Mouse (Mus musculus) hindbrain, embryonic 10.5 days (tissue): ENCODE data around the gene Ddx6. TPM values are rescaled to one million over a fixed set of nuclear protein-coding genes. Genes with fewer than 3 reads are reported as not detected.

Source experiments
- DNase-seq: peaks from one replicate; pipeline ENCODE4 v3.0.0-alpha.2; 2017; ENCODE audit warnings: low spot score
- H3K27ac ChIP-seq: fragments of 300-500 bp; sonication (generic); 2 replicates; pipeline ENCODE4 v1.5.1; 2016; ENCODE audit warnings: mild to moderate bottlenecking, moderate library complexity
- H3K27me3 ChIP-seq: fragments of 300-500 bp; sonication (generic); 2 replicates; pipeline ENCODE4 v1.6.1; 2016; ENCODE audit warnings: mild to moderate bottlenecking; ENCODE audit not compliant: poor library complexity, insufficient read depth, severe bottlenecking
- H3K36me3 ChIP-seq: fragments of 300-500 bp; sonication (generic); 2 replicates; pipeline ENCODE4 v1.6.1; 2016; ENCODE audit warnings: mild to moderate bottlenecking, moderate library complexity
- H3K4me1 ChIP-seq: fragments of 300-500 bp; sonication (generic); replicated peaks from 2 replicates; pipeline ENCODE4 v1.6.1; 2016; ENCODE audit warnings: mild to moderate bottlenecking
- H3K4me3 ChIP-seq: fragments of 300-500 bp; sonication (generic); 2 replicates; pipeline ENCODE4 v1.5.1; 2016; ENCODE audit warnings: mild to moderate bottlenecking, moderate library complexity
- H3K9me3 ChIP-seq: fragments of 300-500 bp; sonication (generic); 2 replicates; pipeline ENCODE4 v1.6.1; 2016; ENCODE audit warnings: mild to moderate bottlenecking, moderate library complexity
- WGBS: fragments of 180-500 bp; shearing (Covaris S2); methylation state at CpG from one replicate; pipeline ENCODE4 v1.1.7; 2016; 5-methylcytosine and 5-hydroxymethylcytosine counted together
- polyA plus RNA-seq: library from polyadenylated mRNA; unstranded; fragments of >200 nt; fragmentation: Nextera tagmentation; extraction: Ambion mirVana; gene quantifications from 2 replicates; pipeline ENCODE4 v1.2.1, GENCODE M21; 2016

Gene Ddx6
- polyA plus RNA-seq, 1 experiment from 2014 or later: 16.8 TPM

- Histone ChIP-seq H3K9me3 (peaks cover 9% of the 10 kb centered on the region; the same call in 1 of the 2 replicates), H3K36me3 (no peaks in the 10 kb centered on the region), H3K27ac (no peak overlapping the region), H3K27me3 (no peaks in the 10 kb centered on the region), H3K4me3 (no peak overlapping the region), H3K4me1 (no peaks in the 10 kb centered on the region)
- DNase-seq: no peak
- WGBS: 91% methylated on average over 16 of the region's 16 CpGs
Measured at GRCm38 (mm10) chr9:44582390-44582789, 22.3 kb upstream of the Ddx6 start.

DNA sequence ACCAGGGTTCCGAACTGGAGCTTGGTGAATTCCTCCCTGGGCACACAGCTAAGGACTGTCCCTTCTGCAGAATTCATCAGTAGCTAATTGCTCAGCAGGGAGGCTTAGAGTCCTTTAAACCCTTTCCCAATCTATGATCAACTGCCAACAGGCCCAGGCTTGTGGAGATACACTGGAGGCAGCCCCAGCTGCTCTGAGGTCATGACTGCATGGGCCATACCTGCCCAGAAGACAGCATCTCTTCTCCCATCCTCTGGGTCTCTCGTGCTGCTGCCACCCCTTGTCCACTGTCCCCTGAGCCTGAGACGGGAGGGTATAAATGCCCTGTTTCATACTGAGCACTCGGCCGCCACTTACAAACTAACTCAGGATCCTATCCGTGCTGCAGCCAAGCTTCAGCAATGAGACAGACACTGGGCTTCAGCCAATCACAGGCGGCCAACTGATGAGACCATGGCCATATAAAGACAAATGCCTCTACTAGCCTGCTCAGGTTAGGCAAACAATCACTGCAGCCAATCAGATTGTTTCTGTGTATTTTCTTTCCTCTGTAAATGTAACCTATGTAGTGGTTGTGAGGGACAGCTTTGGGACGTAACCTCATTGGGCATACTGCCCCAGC, 17.9 kb upstream of the Ddx6 start:
- no peaks in the 10 kb centered on the region for H3K36me3 ChIP-seq
- H3K27ac ChIP-seq: no peak overlapping the region
- H3K9me3 ChIP-seq: peaks cover 9% of the 10 kb centered on the region; the same call in 1 of the 2 replicates
- no peak overlapping the region for H3K4me3 ChIP-seq
- no peaks in the 10 kb centered on the region for H3K4me1 ChIP-seq
- no peaks in the 10 kb centered on the region for H3K27me3 ChIP-seq
- no peak for DNase-seq
- 73% methylated on average over 8 of the region's 8 CpGs for WGBS

- Histone ChIP-seq H3K27ac (no peak overlapping the region), H3K27me3 (no peaks in the 10 kb centered on the region), H3K4me3 (no peak overlapping the region), H3K9me3 (peaks cover 9% of the 10 kb centered on the region; the same call in 1 of the 2 replicates), H3K4me1 (no peaks in the 10 kb centered on the region), H3K36me3 (no peaks in the 10 kb centered on the region)
- no peak for DNase-seq
- 85% methylated on average over 9 of the region's 9 CpGs for WGBS
Measured at GRCm38 (mm10) chr9:44587262-44588160, 17.2 kb upstream of the Ddx6 start.

DNA sequence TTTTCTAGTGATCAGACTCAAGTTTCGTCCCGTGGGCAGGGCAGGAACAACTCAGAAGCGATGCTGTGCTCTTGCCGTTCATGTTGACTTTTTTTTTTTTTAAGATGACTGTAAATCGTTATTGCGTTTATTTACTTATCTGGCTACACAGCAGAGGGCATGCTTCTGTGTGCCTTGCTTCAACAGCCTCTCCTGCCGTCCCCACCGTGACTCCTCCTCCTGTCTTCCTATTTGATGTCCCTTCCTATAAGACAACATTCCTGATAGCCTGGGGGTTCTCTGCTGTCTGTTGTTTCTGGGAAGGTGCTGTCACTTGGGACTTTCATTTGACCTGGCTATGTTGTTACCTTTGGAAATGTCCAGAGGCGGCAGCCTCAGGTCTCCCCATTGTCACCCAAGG, 16.1 kb upstream of the Ddx6 start:
- no peak overlapping the region for H3K27ac ChIP-seq
- no peaks in the 10 kb centered on the region for H3K4me1 ChIP-seq
- H3K27me3 ChIP-seq: no peaks in the 10 kb centered on the region
- WGBS: 63% methylated on average over 9 of the region's 9 CpGs
- peaks cover 8% of the 10 kb centered on the region; the same call in 1 of the 2 replicates for H3K9me3 ChIP-seq
- DNase-seq: no peak
- no peak overlapping the region for H3K4me3 ChIP-seq
- H3K36me3 ChIP-seq: no peaks in the 10 kb centered on the region

DNA sequence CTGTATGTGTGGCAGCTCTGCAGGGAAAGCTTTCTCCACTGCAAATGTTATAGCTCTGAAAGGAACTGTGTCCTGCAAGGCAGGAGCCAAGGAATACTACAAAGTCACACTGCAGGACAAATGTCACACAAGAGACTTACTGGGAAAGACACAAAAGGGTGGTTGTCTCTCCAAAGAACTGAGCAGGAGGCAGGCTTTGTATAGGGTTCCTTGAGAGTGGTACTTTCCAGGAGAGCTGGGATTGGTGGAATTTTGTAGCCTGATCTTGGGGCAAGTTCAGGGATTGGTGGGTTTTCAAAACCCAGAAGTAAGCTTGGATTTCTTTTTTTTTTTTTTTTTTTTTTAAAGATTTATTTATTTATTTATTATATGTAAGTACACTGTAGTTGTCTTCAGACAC, 15.6 kb upstream of the Ddx6 start:
- DNase-seq: no peak
- H3K27ac ChIP-seq: no peak overlapping the region
- H3K4me1 ChIP-seq: no peaks in the 10 kb centered on the region
- H3K36me3 ChIP-seq: no peaks in the 10 kb centered on the region
- peaks cover 3% of the 10 kb centered on the region; the same call in 1 of the 2 replicates for H3K9me3 ChIP-seq
- H3K4me3 ChIP-seq: no peak overlapping the region
- no peaks in the 10 kb centered on the region for H3K27me3 ChIP-seq

DNA sequence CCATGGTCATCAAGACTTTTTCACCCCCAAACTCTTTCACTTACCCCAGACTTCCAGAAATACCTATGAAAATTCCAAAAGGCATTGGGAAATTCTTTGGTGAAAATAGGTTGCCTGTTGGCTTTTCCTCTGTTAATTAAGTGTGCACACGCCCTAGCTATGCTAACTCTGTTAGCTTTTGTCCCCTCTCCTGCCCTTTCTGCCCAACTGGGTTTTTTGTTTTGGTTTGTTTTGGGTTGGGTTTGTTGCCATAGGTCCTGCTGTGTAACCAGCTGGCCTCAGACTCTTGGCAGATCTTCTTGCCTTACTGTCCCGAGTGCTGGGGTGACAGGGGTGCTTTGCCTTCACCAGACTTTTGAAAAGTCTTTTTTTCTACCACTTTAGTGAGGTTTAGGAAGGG, 13.7 kb upstream of the Ddx6 start:
- no peaks in the 10 kb centered on the region for H3K9me3 ChIP-seq
- no peak overlapping the region for H3K27ac ChIP-seq
- H3K4me3 ChIP-seq: no peak overlapping the region
- no peaks in the 10 kb centered on the region for H3K27me3 ChIP-seq
- no peak for DNase-seq
- no peaks in the 10 kb centered on the region for H3K36me3 ChIP-seq
- H3K4me1 ChIP-seq: no peaks in the 10 kb centered on the region
- 5% methylated on average over 2 of the region's 2 CpGs for WGBS

DNA sequence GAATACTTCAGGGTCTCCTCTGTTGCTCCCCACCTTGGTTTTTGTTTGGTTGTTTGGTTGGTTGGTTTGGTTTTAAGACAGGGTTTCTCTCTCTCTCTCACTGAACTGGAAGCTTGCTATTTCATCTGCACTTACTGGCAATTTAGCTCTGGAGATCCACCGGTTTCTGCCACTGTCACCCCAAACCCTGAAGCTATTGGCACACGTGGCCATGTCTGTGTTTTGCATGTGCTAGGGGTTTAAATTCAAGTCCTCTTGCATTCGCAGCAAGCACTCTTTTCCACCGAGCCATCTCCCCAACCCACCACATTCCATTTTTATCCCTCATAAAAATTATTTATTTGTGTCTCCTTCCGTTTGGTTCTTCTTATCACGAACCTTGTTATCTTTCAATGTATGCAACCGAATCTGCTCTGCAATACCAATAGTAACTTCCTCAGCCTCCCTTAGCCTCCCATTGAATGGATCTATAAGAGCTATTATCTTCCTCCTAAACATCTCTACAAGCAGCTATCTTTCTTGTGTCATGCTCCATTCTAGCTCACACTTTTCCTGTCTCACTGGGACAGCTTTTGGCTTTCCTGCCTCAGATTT, 13.0 kb upstream of the Ddx6 start:
- 78% methylated on average over 7 of the region's 7 CpGs for WGBS
- Histone ChIP-seq H3K36me3 (no peaks in the 10 kb centered on the region), H3K4me3 (no peak overlapping the region), H3K4me1 (no peaks in the 10 kb centered on the region), H3K27ac (no peak overlapping the region), H3K9me3 (no peaks in the 10 kb centered on the region), H3K27me3 (no peaks in the 10 kb centered on the region)
- no peak for DNase-seq

DNA sequence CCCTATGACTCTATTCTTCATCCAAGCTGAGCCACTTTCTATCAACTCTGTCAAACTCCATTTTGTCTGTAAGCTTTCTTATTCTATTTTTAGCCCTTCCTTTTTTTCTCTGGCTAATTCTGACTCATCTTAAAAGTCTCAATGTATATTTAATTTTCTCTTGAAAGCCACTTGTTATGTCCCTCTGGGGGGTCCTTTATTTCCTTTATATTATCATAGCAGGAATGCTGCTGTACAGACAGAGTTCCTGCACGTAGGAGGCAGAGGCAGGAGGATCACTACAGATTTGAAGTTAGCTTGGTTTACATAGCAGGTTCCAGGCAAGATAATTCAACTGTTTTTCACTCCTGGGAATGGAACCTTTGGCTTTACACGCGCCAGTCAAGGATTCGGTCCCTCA, 11.5 kb upstream of the Ddx6 start:
- WGBS: 86% methylated on average over 4 of the region's 4 CpGs
- no peak overlapping the region for H3K27ac ChIP-seq
- H3K4me3 ChIP-seq: no peak overlapping the region
- H3K36me3 ChIP-seq: no peaks in the 10 kb centered on the region
- DNase-seq: no peak
- no peaks in the 10 kb centered on the region for H3K9me3 ChIP-seq
- H3K4me1 ChIP-seq: peaks cover 6% of the 10 kb centered on the region
- peaks cover 14% of the 10 kb centered on the region; the same call in 1 of the 2 replicates for H3K27me3 ChIP-seq

- WGBS: 88% methylated on average over 4 of the region's 4 CpGs
- Histone ChIP-seq H3K9me3 (no peaks in the 10 kb centered on the region), H3K36me3 (no peaks in the 10 kb centered on the region), H3K4me1 (peaks cover 12% of the 10 kb centered on the region), H3K27me3 (peaks cover 15% of the 10 kb centered on the region; the same call in 1 of the 2 replicates), H3K27ac (no peak overlapping the region), H3K4me3 (no peak overlapping the region)
- no peak for DNase-seq
Measured at GRCm38 (mm10) chr9:44593886-44594285, 10.8 kb upstream of the Ddx6 start.

DNA sequence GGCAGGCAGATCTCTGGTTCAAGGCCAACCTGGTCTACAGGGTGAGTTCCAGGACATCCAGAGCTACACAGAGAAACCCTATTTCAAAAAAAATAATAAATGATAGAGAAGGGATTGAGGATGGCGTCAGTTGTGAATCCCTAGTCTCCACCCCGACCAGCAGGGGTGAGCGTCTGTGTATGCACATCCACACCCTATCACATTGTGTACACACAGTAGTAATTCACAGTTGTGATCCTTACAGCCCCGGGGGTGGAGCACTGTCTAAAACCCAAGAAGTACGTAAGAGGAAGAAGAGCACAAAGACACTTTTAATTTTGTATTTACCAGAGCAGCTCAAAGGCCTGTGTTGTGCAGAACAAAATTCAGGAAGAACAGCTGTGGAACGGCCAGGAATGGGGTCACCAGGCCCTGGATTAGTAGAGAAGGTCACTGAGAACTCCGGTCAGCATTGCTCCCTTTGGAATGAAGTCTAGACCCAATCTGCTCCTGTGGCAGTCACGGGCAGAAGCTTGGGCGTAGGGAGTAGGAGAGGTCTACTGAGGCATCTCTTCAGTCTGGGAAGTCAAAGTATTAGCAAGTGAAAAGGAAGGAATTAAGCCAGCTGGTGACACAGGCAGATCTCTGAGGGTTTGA, 9.7 kb upstream of the Ddx6 start:
- peaks cover 19% of the 10 kb centered on the region; the same call in 1 of the 2 replicates for H3K27me3 ChIP-seq
- no peaks in the 10 kb centered on the region for H3K9me3 ChIP-seq
- no peak for DNase-seq
- H3K36me3 ChIP-seq: no peaks in the 10 kb centered on the region
- peaks cover 24% of the 10 kb centered on the region for H3K4me1 ChIP-seq
- no peak overlapping the region for H3K4me3 ChIP-seq
- WGBS: 81% methylated on average over 9 of the region's 9 CpGs
- H3K27ac ChIP-seq: no peak overlapping the region

- WGBS: 94% methylated on average over 1 of the region's 1 CpGs
Measured at GRCm38 (mm10) chr9:44595537-44595930, 9.2 kb upstream of the Ddx6 start.

DNA sequence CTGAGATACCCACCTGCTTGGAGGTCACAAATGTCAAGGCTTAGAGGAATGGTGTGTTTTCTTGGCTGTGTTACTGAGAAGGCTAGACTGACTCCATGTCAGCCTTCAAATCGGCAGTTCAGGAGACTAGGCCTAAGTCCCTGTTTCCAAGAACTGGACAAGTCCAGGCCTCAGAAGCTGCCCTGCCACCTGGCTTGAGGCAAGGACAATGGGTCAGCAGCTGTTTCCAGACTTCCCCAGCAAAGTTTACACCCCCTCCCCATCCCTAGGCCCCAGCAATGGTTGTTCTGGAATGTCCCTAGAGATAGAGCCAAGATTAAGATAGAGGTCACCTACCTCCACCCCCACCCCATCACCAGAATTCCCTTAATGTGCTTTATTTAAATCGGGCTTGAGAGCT, 7.0 kb upstream of the Ddx6 start:
- no peaks in the 10 kb centered on the region for H3K9me3 ChIP-seq
- no peak overlapping the region for H3K4me3 ChIP-seq
- peaks cover 27% of the 10 kb centered on the region for H3K4me1 ChIP-seq
- WGBS: 83% methylated on average over 2 of the region's 2 CpGs
- H3K27me3 ChIP-seq: peaks cover 19% of the 10 kb centered on the region; the same call in 1 of the 2 replicates
- H3K36me3 ChIP-seq: peaks cover 4% of the 10 kb centered on the region; the same call in 1 of the 2 replicates
- DNase-seq: no peak
- H3K27ac ChIP-seq: no peak overlapping the region

More at GRCm38 (mm10) chr9:44595537-44595930, 9.2 kb upstream of the Ddx6 start:
- no peak for DNase-seq
- no peak overlapping the region for H3K4me3 ChIP-seq
- no peak overlapping the region for H3K27ac ChIP-seq
- peaks cover 19% of the 10 kb centered on the region; the same call in 1 of the 2 replicates for H3K27me3 ChIP-seq
- H3K9me3 ChIP-seq: no peaks in the 10 kb centered on the region
- peaks cover 26% of the 10 kb centered on the region for H3K4me1 ChIP-seq
- H3K36me3 ChIP-seq: no peaks in the 10 kb centered on the region
